Mouse (Mus musculus): ENCODE data around the gene Banf2.

GRCm38 (mm10) chr2:144050861-144051260 lies 18.0 kb downstream of the Banf2 start:
- no peak for TF ChIP-seq NELFE (IDR thresholded peaks at IDR 0.05; ENCODE audit: low read depth, low read length)
- no peak for TF ChIP-seq CTCF (IDR thresholded peaks at IDR 0.05 in 2 of 3, conservative IDR thresholded peaks at IDR 0.05 in 1 of 3; ENCODE audit: control insufficient read depth in 1 of 3, insufficient read depth in 1 of 3, low read depth in 2 of 3, low read length in 3 of 3, poor library complexity in 1 of 3, severe bottlenecking in 1 of 3)
- TF ChIP-seq UBTF (IDR thresholded peaks at IDR 0.05; ENCODE audit: borderline replicate concordance, insufficient read depth, low read depth, low read length): no peak
- TF ChIP-seq KAT2A (conservative IDR thresholded peaks at IDR 0.05; ENCODE audit: low read depth, low read length): no peak
- no peak for TF ChIP-seq GATA1 (IDR thresholded peaks at IDR 0.05; ENCODE audit: low read depth, low read length)
- TF ChIP-seq POLR2A (IDR thresholded peaks at IDR 0.05; ENCODE audit: control insufficient read depth in 1 of 2, insufficient read depth in 1 of 2, low read depth in 1 of 2, low read length in 2 of 2, poor library complexity in 1 of 2): no peak
- no peak for TF ChIP-seq CHD1 (IDR thresholded peaks at IDR 0.05; ENCODE audit: low read depth, low read length)
- TF ChIP-seq TAL1 (IDR thresholded peaks at IDR 0.05; ENCODE audit: low read length): no peak
- no peak for TF ChIP-seq GABPA (IDR thresholded peaks at IDR 0.05; ENCODE audit: low read depth, low read length)
- no peak for TF ChIP-seq EP300 (IDR thresholded peaks at IDR 0.05; ENCODE audit: low read depth in 1 of 2, low read length in 2 of 2)
